Mouse (Mus musculus) heart, embryonic 16.5 days (tissue): ENCODE measurements at regions not wholly inside any gene's neighbourhood (a gene's known extent, or its start where the extent isn't known, plus 50 kb on each side); places are given as distances from the start of the nearest gene placed in this dataset.

Experiments used
- ATAC-seq: fragments of 200-750 bp; cut with Nextera tagmentation; replicated peaks from 2 replicates; pipeline ENCODE4 v1.8.0; 2017; ENCODE audit warnings: moderate number of reproducible peaks; ENCODE audit not compliant: insufficient read depth, low FRiP score; ENCODE audit errors: extremely low read depth
- H3K27ac ChIP-seq: fragments of 300-500 bp; sonication (generic); 2 replicates; pipeline ENCODE4 v1.5.1; 2014; ENCODE audit warnings: mild to moderate bottlenecking, low read length, control low read depth, moderate library complexity
- H3K27me3 ChIP-seq: fragments of 300-500 bp; sonication (generic); 2 replicates; pipeline ENCODE4 v1.6.1; 2014; ENCODE audit warnings: low read length, mixed read lengths; ENCODE audit not compliant: control insufficient read depth, insufficient read depth
- H3K36me3 ChIP-seq: fragments of 300-500 bp; sonication (generic); 2 replicates; pipeline ENCODE4 v1.6.1; 2014; ENCODE audit not compliant: control insufficient read depth, insufficient read depth
- H3K4me1 ChIP-seq: fragments of 300-500 bp; sonication (generic); 2 replicates; pipeline ENCODE4 v1.6.1; 2014; ENCODE audit warnings: low read length, mixed read lengths; ENCODE audit not compliant: control insufficient read depth, insufficient read depth
- H3K4me2 ChIP-seq: fragments of 300-500 bp; sonication (generic); 2 replicates; pipeline ENCODE4 v1.6.1; 2014; ENCODE audit warnings: low read depth, mild to moderate bottlenecking, control low read depth, low read length
- H3K4me3 ChIP-seq: fragments of 300-500 bp; sonication (generic); 2 replicates; pipeline ENCODE4 v1.5.1; 2014; ENCODE audit warnings: mild to moderate bottlenecking, control low read depth, low read length
- H3K9ac ChIP-seq: fragments of 300-500 bp; sonication (generic); 2 replicates; pipeline ENCODE4 v1.6.1; 2014; ENCODE audit warnings: low read length, control low read depth
- H3K9me3 ChIP-seq: fragments of 300-500 bp; sonication (generic); replicated peaks from 2 replicates; pipeline ENCODE4 v1.6.1; 2016; ENCODE audit warnings: low read length; ENCODE audit not compliant: control insufficient read depth
- WGBS: fragments of 180-500 bp; shearing (Covaris S2); extraction: QIAGEN DNeasy Blood & Tissue Kit; methylation state at CpG from one replicate; pipeline ENCODE4 v1.1.7; 2014; 5-methylcytosine and 5-hydroxymethylcytosine counted together

DNA sequence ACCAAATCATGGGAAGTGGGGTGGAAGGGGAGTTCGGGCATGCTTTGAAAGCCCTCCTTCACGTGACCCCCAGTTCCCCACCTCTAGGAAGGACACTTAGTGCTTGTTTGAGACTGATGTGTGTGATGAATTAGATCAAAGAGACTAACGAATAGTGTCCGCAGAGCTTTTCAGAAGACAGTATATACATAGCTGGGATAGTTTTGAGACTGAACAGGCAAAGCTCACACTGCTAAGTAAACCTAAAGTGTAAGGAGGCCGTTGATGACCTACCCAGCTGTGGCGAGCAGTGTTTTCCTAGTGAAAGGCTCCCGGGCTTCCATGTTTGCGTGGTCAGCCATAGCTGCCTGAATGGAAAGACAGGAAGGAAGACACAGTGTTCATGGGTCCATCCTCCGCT lies 288.3 kb upstream of the Zfp507 start:
- Histone ChIP-seq H3K27ac (no peak overlapping the region), H3K4me2 (no peak overlapping the region), H3K9me3 (no peaks in the 10 kb centered on the region), H3K4me1 (peaks cover 8% of the 10 kb centered on the region), H3K36me3 (no peaks in the 10 kb centered on the region), H3K27me3 (no peaks in the 10 kb centered on the region), H3K9ac (no peak overlapping the region), H3K4me3 (no peak overlapping the region)
- WGBS = 64% methylated on average over 9 of the region's 9 CpGs
- no peak for ATAC-seq

DNA sequence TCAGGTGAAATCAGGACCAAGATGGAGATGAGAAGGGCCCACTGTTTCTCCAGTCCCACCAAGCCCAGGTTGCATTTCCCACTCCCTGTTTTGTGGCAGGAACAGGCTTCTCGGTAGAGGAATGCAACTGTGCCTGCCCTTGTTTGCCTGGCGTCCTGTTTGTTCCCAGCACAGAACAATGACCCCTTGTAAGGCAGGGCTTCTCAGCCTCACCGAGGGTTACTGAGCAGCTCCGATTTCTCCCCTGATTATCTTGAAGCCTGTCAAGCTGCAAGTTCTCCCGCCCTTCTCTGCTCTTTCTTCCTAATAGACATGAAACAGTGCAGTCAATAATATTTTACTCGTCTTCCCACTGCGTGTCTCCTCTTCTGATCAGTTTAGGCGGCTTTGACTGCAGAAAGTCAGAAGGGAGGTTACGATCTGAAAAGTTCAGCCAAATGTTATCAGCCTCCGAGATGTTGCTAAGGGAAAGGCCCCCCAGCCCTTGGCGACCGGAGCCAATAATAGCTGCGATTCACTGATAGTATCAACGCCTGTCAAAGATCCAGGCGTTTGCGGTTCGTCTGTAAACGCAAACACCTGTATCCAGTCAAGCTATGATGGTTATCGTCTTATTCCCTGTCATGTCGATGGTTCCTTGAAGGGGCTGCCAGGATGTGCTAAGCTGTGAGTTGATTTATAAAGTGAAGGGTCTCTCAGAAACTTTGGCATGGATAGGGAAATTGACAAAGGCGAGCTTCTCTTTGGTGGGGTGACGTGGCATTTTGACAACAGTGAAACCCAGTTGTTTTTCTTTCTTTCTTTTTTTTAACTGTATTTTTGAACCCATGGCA lies 287.7 kb upstream of the Zfp507 start:
- H3K9me3 ChIP-seq = no peaks in the 10 kb centered on the region
- H3K9ac ChIP-seq = peak overlapping the region; percentile 23; the same call in 1 of the 2 replicates
- peak overlapping the region; percentile 16 for H3K4me3 ChIP-seq
- WGBS = 18% methylated on average over 22 of the region's 22 CpGs
- no peak overlapping the region for H3K27ac ChIP-seq
- no peaks in the 10 kb centered on the region for H3K27me3 ChIP-seq
- peaks cover 8% of the 10 kb centered on the region for H3K4me1 ChIP-seq
- no peaks in the 10 kb centered on the region for H3K36me3 ChIP-seq
- no peak for ATAC-seq
- peak overlapping the region; percentile 60 for H3K4me2 ChIP-seq

DNA sequence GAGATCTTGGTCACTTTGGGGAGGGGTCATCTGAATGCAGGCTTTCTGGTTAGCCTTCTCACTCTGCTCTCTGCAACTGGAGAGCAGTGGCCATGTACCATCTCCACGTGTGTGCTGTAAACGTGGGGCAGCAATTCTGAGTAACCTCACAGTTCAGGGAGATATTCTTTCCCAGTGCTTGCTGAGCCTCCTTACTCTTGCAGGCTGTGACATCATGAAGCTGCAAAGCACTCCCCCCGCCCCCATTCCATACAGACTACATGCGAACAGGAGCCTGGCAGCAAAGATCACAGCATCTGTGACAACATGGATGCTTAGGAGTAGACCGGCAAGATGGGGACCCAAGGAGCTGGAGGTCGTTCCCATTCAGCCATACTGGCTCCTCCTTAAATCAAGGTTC lies 284.8 kb upstream of the Zfp507 start:
- ATAC-seq = no peak
- no peak overlapping the region for H3K27ac ChIP-seq
- H3K9ac ChIP-seq = no peak overlapping the region
- H3K4me2 ChIP-seq = no peak overlapping the region
- H3K36me3 ChIP-seq = no peaks in the 10 kb centered on the region
- H3K4me1 ChIP-seq = peaks cover 8% of the 10 kb centered on the region
- no peak overlapping the region for H3K4me3 ChIP-seq
- 84% methylated on average over 6 of the region's 6 CpGs for WGBS
- no peaks in the 10 kb centered on the region for H3K9me3 ChIP-seq
- H3K27me3 ChIP-seq = no peaks in the 10 kb centered on the region

DNA sequence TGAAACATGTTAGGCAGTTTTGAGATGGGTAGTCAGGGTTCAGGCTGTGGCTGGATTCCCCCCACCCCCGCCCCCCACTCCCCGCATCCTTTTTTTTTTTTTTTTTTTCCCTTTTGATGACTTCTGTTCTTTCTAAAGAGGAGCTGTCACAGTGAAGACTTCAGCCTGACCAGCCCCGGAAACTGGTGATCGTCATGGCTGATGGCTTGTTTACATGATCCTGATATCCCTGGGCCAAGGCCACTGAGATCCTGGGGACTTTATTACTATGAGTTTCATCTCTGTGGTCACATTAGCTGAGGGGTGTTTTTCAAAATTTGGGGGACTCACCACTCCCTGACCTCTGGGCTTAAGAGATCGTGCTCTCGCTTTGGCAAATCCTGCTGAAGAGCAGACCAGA lies 275.9 kb upstream of the Zfp507 start:
- 0 out of 2 replicates have a peak, but pooled peaks cover 4% of the 10 kb centered on the region for H3K9me3 ChIP-seq
- 44% methylated on average over 6 of the region's 6 CpGs for WGBS
- no peak for ATAC-seq
- no peak overlapping the region for H3K4me2 ChIP-seq
- no peaks in the 10 kb centered on the region for H3K36me3 ChIP-seq
- H3K27ac ChIP-seq = no peak overlapping the region
- no peak overlapping the region for H3K4me3 ChIP-seq
- no peaks in the 10 kb centered on the region for H3K27me3 ChIP-seq
- no peak overlapping the region for H3K9ac ChIP-seq
- 0 out of 2 replicates have a peak, but pooled peaks cover 2% of the 10 kb centered on the region for H3K4me1 ChIP-seq

DNA sequence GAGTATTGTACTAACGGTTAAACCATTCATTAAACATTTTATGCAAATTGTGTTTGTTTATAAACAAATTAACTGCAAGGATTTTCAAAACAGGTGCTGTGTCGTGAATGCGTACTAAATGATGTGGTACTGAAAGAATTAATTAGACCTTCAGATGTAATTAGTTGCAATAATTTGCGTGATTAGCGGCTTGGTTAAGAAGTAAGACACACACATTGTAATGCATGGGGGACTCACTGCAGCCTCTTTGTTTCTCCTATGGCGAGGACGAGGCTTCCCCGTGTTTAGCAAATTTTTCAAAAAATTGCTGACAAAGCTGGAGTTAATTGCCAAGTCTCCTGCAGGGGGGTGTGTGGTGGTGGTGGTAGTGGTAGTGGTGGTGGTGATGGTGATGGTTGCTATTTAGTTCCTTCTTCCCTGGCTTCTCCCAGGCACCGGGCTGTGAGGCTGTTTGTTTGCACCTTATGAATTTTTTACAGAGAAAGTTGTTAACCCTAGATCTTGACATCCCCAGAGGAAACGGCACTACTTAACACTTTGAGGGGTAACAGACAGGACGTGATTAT lies 275.4 kb upstream of the Zfp507 start:
- ATAC-seq = no peak
- WGBS = 66% methylated on average over 11 of the region's 11 CpGs
- Histone ChIP-seq H3K4me1 (0 out of 2 replicates have a peak, but pooled peaks cover 2% of the 10 kb centered on the region), H3K4me3 (no peak overlapping the region), H3K9me3 (0 out of 2 replicates have a peak, but pooled peaks cover 4% of the 10 kb centered on the region), H3K36me3 (no peaks in the 10 kb centered on the region), H3K9ac (no peak overlapping the region), H3K4me2 (no peak overlapping the region), H3K27ac (no peak overlapping the region), H3K27me3 (no peaks in the 10 kb centered on the region)

DNA sequence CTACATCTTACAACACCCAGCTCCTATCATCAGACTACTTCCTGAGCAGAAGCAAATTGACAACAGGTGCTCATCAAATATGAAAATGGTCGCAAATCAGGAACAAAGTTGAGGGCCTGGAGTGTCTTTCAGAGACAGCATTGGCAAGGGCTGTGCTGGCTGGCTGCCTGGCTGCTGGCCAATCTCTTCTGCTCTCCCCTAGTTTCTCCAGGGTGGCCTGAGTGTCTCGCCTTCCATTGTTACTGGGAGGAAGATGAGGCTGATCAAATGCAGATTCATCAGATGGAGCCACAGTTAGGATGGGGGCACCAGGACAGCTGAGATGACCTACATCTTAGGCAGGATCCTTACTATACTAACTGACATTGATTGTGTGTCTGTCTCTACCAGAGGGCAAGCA lies 274.5 kb upstream of the Zfp507 start:
- Histone ChIP-seq H3K4me3 (no peak overlapping the region), H3K27me3 (peaks cover 3% of the 10 kb centered on the region; the same call in 1 of the 2 replicates), H3K27ac (no peak overlapping the region), H3K9ac (no peak overlapping the region), H3K9me3 (0 out of 2 replicates have a peak, but pooled peaks cover 4% of the 10 kb centered on the region), H3K4me1 (0 out of 2 replicates have a peak, but pooled peaks cover 2% of the 10 kb centered on the region), H3K36me3 (no peaks in the 10 kb centered on the region), H3K4me2 (no peak overlapping the region)
- no peak for ATAC-seq
- WGBS = 63% methylated on average over 2 of the region's 2 CpGs

DNA sequence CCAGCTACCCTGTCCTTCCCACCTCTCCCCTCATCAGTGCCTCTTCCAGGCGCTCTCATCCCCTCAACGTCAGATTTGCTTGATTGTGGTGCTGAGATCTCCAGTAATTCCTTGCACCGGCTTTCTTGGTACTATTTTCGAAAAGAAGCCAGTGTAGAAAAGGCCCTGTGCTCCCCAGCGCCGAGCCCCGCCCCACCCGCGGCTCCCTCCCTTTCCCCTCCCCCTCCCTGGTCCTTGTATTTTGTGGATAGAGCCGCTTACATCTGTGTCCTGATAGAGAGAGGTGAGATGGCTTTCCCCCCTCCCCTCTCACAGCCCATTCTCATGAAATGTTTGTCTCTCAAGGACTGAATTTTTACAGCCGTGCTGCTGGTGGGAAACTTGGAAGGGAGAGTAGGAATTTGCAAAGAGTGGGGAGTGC lies 273.2 kb upstream of the Zfp507 start:
- Histone ChIP-seq H3K9ac (no peak overlapping the region), H3K4me2 (peak overlapping the region; percentile 39), H3K27me3 (peaks cover 4% of the 10 kb centered on the region; the same call in 1 of the 2 replicates), H3K27ac (no peak overlapping the region), H3K4me1 (peaks cover 4% of the 10 kb centered on the region; the same call in 1 of the 2 replicates), H3K9me3 (0 out of 2 replicates have a peak, but pooled peaks cover 4% of the 10 kb centered on the region), H3K36me3 (no peaks in the 10 kb centered on the region), H3K4me3 (no peak overlapping the region)
- WGBS = 5% methylated on average over 11 of the region's 11 CpGs
- ATAC-seq = no peak

DNA sequence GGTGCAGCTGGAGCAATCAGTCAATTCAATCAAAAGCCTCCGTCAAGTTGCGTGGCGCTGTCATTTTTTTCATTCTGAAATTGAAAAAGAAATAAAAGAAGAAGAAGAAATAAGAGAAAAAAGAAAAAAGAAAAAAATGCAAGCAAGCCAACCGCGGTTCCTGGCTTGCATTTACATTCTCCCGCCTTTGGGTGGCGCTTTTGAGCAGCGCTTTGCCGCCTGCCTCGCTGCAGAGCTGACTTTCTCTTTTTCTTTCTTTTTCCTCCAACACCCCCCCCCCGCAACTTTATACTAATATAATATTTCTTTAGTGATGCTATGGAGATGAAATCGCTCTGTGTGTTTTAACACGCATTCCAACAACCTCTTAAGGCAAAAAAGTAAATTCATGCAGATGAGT lies 269.0 kb upstream of the Zfp507 start:
- Histone ChIP-seq H3K36me3 (no peaks in the 10 kb centered on the region), H3K27ac (no peak overlapping the region), H3K27me3 (peaks cover 4% of the 10 kb centered on the region; the same call in 1 of the 2 replicates), H3K4me1 (peaks cover 4% of the 10 kb centered on the region; the same call in 1 of the 2 replicates), H3K4me2 (peak overlapping the region; percentile 54), H3K9me3 (no peaks in the 10 kb centered on the region), H3K9ac (no peak overlapping the region), H3K4me3 (peak overlapping the region; percentile 31)
- ATAC-seq = no peak
- WGBS = 7% methylated on average over 13 of the region's 13 CpGs

DNA sequence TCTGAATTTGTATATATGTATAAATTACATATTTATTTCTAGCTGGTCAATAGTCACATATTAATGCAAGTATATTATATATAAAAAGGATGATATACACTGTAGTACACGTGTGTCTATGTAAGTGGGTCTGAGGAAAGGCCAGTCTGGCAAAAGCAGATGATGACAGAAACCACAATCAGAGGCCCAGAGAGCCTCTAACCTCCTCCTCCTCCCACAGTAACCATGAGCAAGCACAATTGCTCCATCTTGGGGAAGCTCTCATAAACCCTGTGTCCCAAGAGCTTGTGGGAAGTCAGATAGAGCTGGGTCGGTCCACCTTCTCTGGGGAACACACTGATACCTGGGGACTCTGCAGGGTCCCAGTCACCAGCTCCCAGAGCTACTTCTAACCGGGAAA lies 263.9 kb upstream of the Zfp507 start:
- Histone ChIP-seq H3K36me3 (no peaks in the 10 kb centered on the region), H3K9ac (no peak overlapping the region), H3K4me1 (peaks cover 2% of the 10 kb centered on the region; the same call in 1 of the 2 replicates), H3K9me3 (no peaks in the 10 kb centered on the region), H3K27ac (no peak overlapping the region), H3K4me2 (no peak overlapping the region), H3K27me3 (no peaks in the 10 kb centered on the region), H3K4me3 (no peak overlapping the region)
- 66% methylated on average over 3 of the region's 3 CpGs for WGBS
- no peak for ATAC-seq
